Mouse (Mus musculus) layer of hippocampus, postnatal 10 days (tissue): ENCODE measurements around the gene Trpm6. TPM values are rescaled to one million over a fixed set of nuclear protein-coding genes. Genes with fewer than 3 reads are reported as not detected.

Source experiments
- DNase-seq, 2 experiments: peaks; one replicate each; pipeline ENCODE4 v3.0.0; 2021; ENCODE audit warnings: low spot score in 2 of 2
- long read RNA-seq: library from polyadenylated mRNA; stranded (forward); transcript quantifications from one replicate; pipeline ENCODE4 v2.0.0, GENCODE M21; 2023
- total RNA-seq, 2 experiments: library from RNA; stranded (reverse); gene quantifications; 2 replicates each; pipeline ENCODE4 v1.2.3; 2021

Trpm6 gene
- 1 to 10 TPM in 1 of 2 experiments, under 1 TPM in 1; 0.76 to 1.0 TPM for total RNA-seq
- long read RNA-seq, partial matches to known transcripts: 1 of 1 reads
- long read RNA-seq, other reads (novel, unspliced or antisense): 0 of 1 reads

GRCm38 (mm10) chr19:18749598-18750339 is at the start of gene Trpm6:
Gene Trpm6 (plus strand): TSS chr19:18749983.
- no peak for DNase-seq

- DNase-seq: no peak
Measured at GRCm38 (mm10) chr19:18708101-18708500, 41.7 kb upstream of the Trpm6 start.

GRCm38 (mm10) chr19:18710903-18711302 is 38.9 kb upstream of the Trpm6 start:
- DNase-seq: no peak

GRCm38 (mm10) chr19:18711589-18711988 is 38.2 kb upstream of the Trpm6 start:
- no peak for DNase-seq

- no peak for DNase-seq
Measured at GRCm38 (mm10) chr19:18712153-18712865, 37.5 kb upstream of the Trpm6 start.

GRCm38 (mm10) chr19:18712866-18713300 is 36.9 kb upstream of the Trpm6 start, which contains the start of gene D030056L22Rik:
Gene D030056L22Rik (plus strand): TSS chr19:18713193.
- peak; percentile 98 to 99 for DNase-seq

- peak; percentile 53 to 68 for DNase-seq
Measured at GRCm38 (mm10) chr19:18713357-18713756, 36.4 kb upstream of the Trpm6 start.

- DNase-seq: peak; percentile 73 to 80
Measured at GRCm38 (mm10) chr19:18716374-18716773, 33.4 kb upstream of the Trpm6 start.

GRCm38 (mm10) chr19:18720337-18720736 is 29.4 kb upstream of the Trpm6 start:
- DNase-seq: no peak

GRCm38 (mm10) chr19:18725186-18725585 is 24.6 kb upstream of the Trpm6 start:
- no peak for DNase-seq

GRCm38 (mm10) chr19:18730255-18730654 is 19.5 kb upstream of the Trpm6 start:
- no peak for DNase-seq

- no peak for DNase-seq
Measured at GRCm38 (mm10) chr19:18731077-18731476, 18.7 kb upstream of the Trpm6 start.

GRCm38 (mm10) chr19:18735901-18736300 is 13.9 kb upstream of the Trpm6 start:
- DNase-seq: no peak

- DNase-seq: no peak
Measured at GRCm38 (mm10) chr19:18739146-18739545, 10.6 kb upstream of the Trpm6 start.

- no peak for DNase-seq
Measured at GRCm38 (mm10) chr19:18743946-18744345, 5.8 kb upstream of the Trpm6 start.

GRCm38 (mm10) chr19:18746576-18747340 is 3.0 kb upstream of the Trpm6 start:
- no peak for DNase-seq

GRCm38 (mm10) chr19:18747379-18747778 is 2.4 kb upstream of the Trpm6 start:
- DNase-seq: no peak

GRCm38 (mm10) chr19:18757191-18757590 is 7.4 kb downstream of the Trpm6 start:
- no peak for DNase-seq

- DNase-seq: no peak
Measured at GRCm38 (mm10) chr19:18757706-18758105, 7.9 kb downstream of the Trpm6 start.

- no peak for DNase-seq
Measured at GRCm38 (mm10) chr19:18758269-18758668, 8.5 kb downstream of the Trpm6 start.

- no peak for DNase-seq
Measured at GRCm38 (mm10) chr19:18758916-18759315, 9.1 kb downstream of the Trpm6 start.
